28 mouse cellular contexts compared by ENCODE assay signal in genomic region chr8:122073964-122074363, GRCm38 (mm10).
DNase-seq lines count a peak whose midpoint lies in the region; ATAC-seq and TF ChIP-seq lines count a peak whose summit lies in the region.
"Had no signal": no experiment of that assay in that cellular context is flagged by ENCODE, and none has a peak within 500 bp of the region (broad histone marks: within the 10 kb centered on the region; RNA-seq: fewer than 3 reads in every experiment).

No protein-coding gene starts in this region.

- H3K9me3 ChIP-seq in lung, embryonic 14.5 days (ENCODE audit: low read depth, low read length), result no peaks in the 10 kb centered on the region
- H3K9me3 ChIP-seq in embryonic facial prominence, embryonic 14.5 days (ENCODE audit: control insufficient read depth, low read length), result no peaks in the 10 kb centered on the region
- no peaks in the 10 kb centered on the region for H3K9me3 ChIP-seq in intestine, embryonic 16.5 days (ENCODE audit: control insufficient read depth, low read length)
- H3K9me3 ChIP-seq in midbrain, embryonic 16.5 days (replicated peaks; ENCODE audit: control insufficient read depth, low read length, poor library complexity, severe bottlenecking), result no peaks in the 10 kb centered on the region
- H3K9me3 ChIP-seq: embryonic facial prominence, embryonic 13.5 days; forebrain, embryonic 10.5 days; forebrain, embryonic 13.5 days; heart, embryonic 12.5 days; heart, embryonic 15.5 days; hindbrain, embryonic 10.5 days; hindbrain, embryonic 13.5 days had no signal

- H3K4me2 ChIP-seq in lung, embryonic 14.5 days, result no peak overlapping the region
- no peak overlapping the region for H3K4me2 ChIP-seq in embryonic facial prominence, embryonic 14.5 days (ENCODE audit: low read depth, low read length)
- no peak overlapping the region for H3K4me2 ChIP-seq in intestine, embryonic 16.5 days (ENCODE audit: low read depth, low read length)
- H3K4me2 ChIP-seq in midbrain, embryonic 16.5 days (ENCODE audit: low read length), result no peak overlapping the region
- H3K4me2 ChIP-seq: embryonic facial prominence, embryonic 13.5 days; forebrain, embryonic 13.5 days; heart, embryonic 12.5 days; heart, embryonic 15.5 days; hindbrain, embryonic 13.5 days had no signal

- peaks cover 16% of the 10 kb centered on the region for H3K27me3 ChIP-seq in lung, embryonic 14.5 days (ENCODE audit: insufficient read depth, low read length)
- no peaks in the 10 kb centered on the region for H3K27me3 ChIP-seq in embryonic facial prominence, embryonic 14.5 days (replicated peaks; ENCODE audit: control insufficient read depth, insufficient read depth, low read length)
- H3K27me3 ChIP-seq in intestine, embryonic 16.5 days (replicated peaks; ENCODE audit: control insufficient read depth, insufficient read depth, low read length), result no peaks in the 10 kb centered on the region; the same call in 1 of the 2 replicates
- no peaks in the 10 kb centered on the region for H3K27me3 ChIP-seq in midbrain, embryonic 16.5 days (ENCODE audit: control insufficient read depth, insufficient read depth, low read depth, low read length)
- H3K27me3 ChIP-seq: forebrain, embryonic 13.5 days had no signal

- no peaks in the 10 kb centered on the region for H3K36me3 ChIP-seq in lung, embryonic 14.5 days (ENCODE audit: insufficient read depth)
- H3K36me3 ChIP-seq in embryonic facial prominence, embryonic 14.5 days (ENCODE audit: control insufficient read depth, insufficient read depth, low read length), result no peaks in the 10 kb centered on the region
- no peaks in the 10 kb centered on the region for H3K36me3 ChIP-seq in intestine, embryonic 16.5 days (ENCODE audit: control insufficient read depth, insufficient read depth, low read length)
- no peaks in the 10 kb centered on the region for H3K36me3 ChIP-seq in midbrain, embryonic 16.5 days (ENCODE audit: control insufficient read depth, insufficient read depth, low read length)
- H3K36me3 ChIP-seq: embryonic facial prominence, embryonic 13.5 days; forebrain, embryonic 10.5 days; heart, embryonic 12.5 days; heart, embryonic 15.5 days; hindbrain, embryonic 10.5 days; hindbrain, embryonic 13.5 days had no signal

- no peak overlapping the region for H3K27ac ChIP-seq in lung, embryonic 14.5 days (ENCODE audit: low read depth)
- no peak overlapping the region for H3K27ac ChIP-seq in embryonic facial prominence, embryonic 14.5 days (replicated peaks; ENCODE audit: low read depth, low read length)
- no peak overlapping the region for H3K27ac ChIP-seq in intestine, embryonic 16.5 days (ENCODE audit: low read length)
- H3K27ac ChIP-seq in midbrain, embryonic 16.5 days (ENCODE audit: low read length), result no peak overlapping the region
- H3K27ac ChIP-seq: embryonic facial prominence, embryonic 13.5 days; forebrain, embryonic 10.5 days; forebrain, embryonic 13.5 days; heart, embryonic 15.5 days; hindbrain, embryonic 10.5 days; hindbrain, embryonic 13.5 days had no signal

- DNase-seq in lung, embryonic 14.5 days, result no peak
- no peak for DNase-seq in lung, postnatal 14 days
- no peak for DNase-seq in embryonic facial prominence, embryonic 14.5 days (ENCODE audit: low spot score)
- peak; percentile 57 for DNase-seq in yolk sac, embryonic 10.5 days (ENCODE audit: low spot score)
- no peak for DNase-seq in gastrocnemius, adult 8-10 months (ENCODE audit: low spot score in 2 of 2)
- DNase-seq: adrenal gland, adult 8-10 months; adrenal gland, postnatal 25 days; cerebellum, adult 11-12 months; cerebellum, adult 8-10 months; cerebellum, postnatal 10 days; cerebellum, postnatal 36 days; embryo, embryonic 11 days; gastrocnemius, postnatal 14 days; heart, adult 18-20 months; heart, postnatal 10 days; heart, postnatal 36 days had no signal

- H3K9ac ChIP-seq in lung, embryonic 14.5 days, result no peak overlapping the region
- H3K9ac ChIP-seq in embryonic facial prominence, embryonic 14.5 days (ENCODE audit: low read depth, low read length), result no peak overlapping the region
- H3K9ac ChIP-seq in intestine, embryonic 16.5 days (ENCODE audit: low read depth, low read length), result no peak overlapping the region
- H3K9ac ChIP-seq in midbrain, embryonic 16.5 days (ENCODE audit: low read depth, low read length), result no peak overlapping the region
- H3K9ac ChIP-seq: embryonic facial prominence, embryonic 13.5 days; forebrain, embryonic 13.5 days; heart, embryonic 12.5 days; heart, embryonic 15.5 days; hindbrain, embryonic 13.5 days had no signal

- 35% methylated on average over 9 of the region's 9 CpGs for WGBS in lung, embryonic 14.5 days
- WGBS in embryonic facial prominence, embryonic 14.5 days, result 73% methylated on average over 8 of the region's 9 CpGs
- WGBS in intestine, embryonic 16.5 days, result 44% methylated on average over 9 of the region's 9 CpGs
- 79% methylated on average over 9 of the region's 9 CpGs for WGBS in midbrain, embryonic 16.5 days

- peaks cover 11% of the 10 kb centered on the region for H3K4me1 ChIP-seq in lung, embryonic 14.5 days (ENCODE audit: insufficient read depth)
- peaks cover 9% of the 10 kb centered on the region for H3K4me1 ChIP-seq in embryonic facial prominence, embryonic 14.5 days (ENCODE audit: control insufficient read depth, insufficient read depth, low read length)
- H3K4me1 ChIP-seq in intestine, embryonic 16.5 days (ENCODE audit: control insufficient read depth, insufficient read depth, low read length), result peaks cover 10% of the 10 kb centered on the region
- H3K4me1 ChIP-seq in midbrain, embryonic 16.5 days (ENCODE audit: control insufficient read depth, insufficient read depth, low read length), result peaks cover 3% of the 10 kb centered on the region; the same call in 1 of the 2 replicates
- H3K4me1 ChIP-seq: forebrain, embryonic 13.5 days had no signal

- H3K4me3 ChIP-seq in lung, embryonic 14.5 days (ENCODE audit: low read depth, low read length), result no peak overlapping the region
- no peak overlapping the region for H3K4me3 ChIP-seq in embryonic facial prominence, embryonic 14.5 days (ENCODE audit: low read depth, low read length)
- H3K4me3 ChIP-seq in intestine, embryonic 16.5 days (ENCODE audit: low read length), result no peak overlapping the region
- H3K4me3 ChIP-seq in midbrain, embryonic 16.5 days (ENCODE audit: low read depth, low read length), result no peak overlapping the region
- H3K4me3 ChIP-seq: embryonic facial prominence, embryonic 13.5 days; forebrain, embryonic 10.5 days; forebrain, embryonic 13.5 days; heart, embryonic 12.5 days; heart, embryonic 15.5 days; hindbrain, embryonic 10.5 days; hindbrain, embryonic 13.5 days had no signal

- 0 out of 2 replicates have a peak, but pooled peaks have one; percentile 16 for ATAC-seq in lung, embryonic 14.5 days (ENCODE audit: insufficient read depth)
- ATAC-seq in embryonic facial prominence, embryonic 14.5 days (ENCODE audit: low read depth), result 0 out of 2 replicates have a peak, but pooled peaks have one; percentile 34
- peak; percentile 27; the same call in 1 of the 2 replicates for ATAC-seq in intestine, embryonic 16.5 days
- no peak for ATAC-seq in midbrain, embryonic 16.5 days
- ATAC-seq: CD4-positive, CD25-positive, alpha-beta regulatory T cell, adult 4 months; forebrain, embryonic 13.5 days; forebrain, embryonic 16.5 days; hindbrain, embryonic 16.5 days had no signal

- no peak for TF ChIP-seq CTCF in lung, embryonic 14.5 days (IDR thresholded peaks at IDR 0.05; ENCODE audit: low read depth)
